Mouse (Mus musculus): ENCODE measurements at regions not wholly inside any gene's neighbourhood (a gene's known extent, or its start where the extent isn't known, plus 50 kb on each side); places are given as distances from the start of the nearest gene placed in this dataset.

DNA sequence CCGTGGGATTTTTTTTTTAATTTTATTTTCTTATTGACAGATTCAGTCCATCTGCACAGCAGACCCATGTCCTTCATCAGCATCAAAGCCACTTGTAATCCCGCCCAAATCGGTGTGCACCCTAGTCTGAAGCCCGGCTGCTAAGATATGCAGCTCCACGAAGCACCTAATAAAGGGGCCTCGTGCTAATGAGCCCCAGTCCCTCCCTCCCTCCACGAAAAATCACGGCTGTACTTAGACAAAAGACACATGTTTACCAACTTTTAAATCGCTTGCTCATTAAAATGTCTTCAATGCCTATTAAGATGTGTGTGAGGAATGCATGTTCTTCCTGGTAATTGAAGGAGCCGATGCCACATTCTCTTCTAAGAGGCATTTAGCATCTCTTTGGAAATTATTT, 229.8 kb upstream of the A430005L14Rik start:
- no peak for DNase-seq

- DNase-seq = no peak
Observed at GRCm38 (mm10) chr4:153727896-153728422, 229.1 kb upstream of the A430005L14Rik start.

DNA sequence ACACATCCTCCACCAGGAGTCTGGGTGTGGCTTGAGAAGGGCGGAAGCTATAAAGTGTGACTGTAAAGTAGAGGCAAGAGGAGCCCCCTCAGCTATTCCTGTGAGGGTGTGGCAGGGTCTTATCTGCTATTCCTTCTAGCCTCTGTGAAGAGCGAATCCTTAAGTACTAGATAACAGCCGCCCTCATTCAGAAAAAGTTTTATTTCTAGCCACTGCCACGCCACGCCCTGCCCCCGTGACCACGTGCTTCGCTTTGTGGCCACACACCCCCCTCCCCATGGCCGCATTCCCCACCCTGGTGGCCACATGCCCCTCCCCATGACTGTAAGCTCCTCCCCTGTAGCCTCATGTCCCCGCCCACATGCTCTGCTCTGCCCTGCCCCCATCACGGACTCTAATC, 218.9 kb upstream of the A430005L14Rik start:
- DNase-seq = no peak

DNA sequence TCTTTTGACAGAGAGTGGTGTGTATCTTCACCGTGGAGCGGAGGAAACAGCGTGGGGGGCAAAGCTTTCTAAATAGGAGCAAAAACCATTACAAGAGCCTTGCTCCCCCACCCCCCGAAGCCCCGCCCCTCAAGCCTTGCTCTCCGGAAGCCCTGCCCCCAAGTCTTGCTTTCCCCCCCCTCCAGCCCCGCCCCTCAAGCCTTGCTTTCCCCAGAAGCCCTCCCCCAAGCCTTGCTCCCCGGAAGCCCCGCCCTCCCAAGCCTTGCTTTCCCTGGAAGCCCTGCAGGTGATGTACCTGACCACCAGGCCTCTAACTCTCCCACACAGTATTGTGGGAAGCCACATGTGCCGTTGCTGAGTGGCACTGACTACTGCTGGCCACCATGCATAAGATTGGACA, 214.8 kb upstream of the A430005L14Rik start:
- no peak for DNase-seq

DNA sequence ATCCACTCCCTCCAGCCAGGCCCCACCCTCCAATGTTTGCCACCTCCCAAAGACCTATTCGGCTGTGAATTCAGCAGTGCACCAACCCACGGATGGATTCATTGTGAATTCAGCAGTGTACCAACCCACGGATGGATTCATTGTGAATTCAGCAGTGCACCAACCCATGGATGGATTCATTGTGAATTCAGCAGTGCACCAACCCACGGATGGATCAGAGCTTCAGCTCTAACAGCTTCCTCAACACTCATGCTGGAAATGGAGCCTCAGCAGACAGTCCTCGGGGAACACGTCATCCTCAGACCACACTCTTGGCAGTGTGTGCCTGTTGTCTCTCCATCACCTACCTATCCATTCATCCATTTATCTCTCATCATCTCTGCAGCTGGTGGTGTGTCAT, 204.2 kb upstream of the A430005L14Rik start:
- no peak for DNase-seq

GRCm38 (mm10) chr4:153758323-153758722, 198.7 kb upstream of the A430005L14Rik start:
- DNase-seq = no peak

DNA sequence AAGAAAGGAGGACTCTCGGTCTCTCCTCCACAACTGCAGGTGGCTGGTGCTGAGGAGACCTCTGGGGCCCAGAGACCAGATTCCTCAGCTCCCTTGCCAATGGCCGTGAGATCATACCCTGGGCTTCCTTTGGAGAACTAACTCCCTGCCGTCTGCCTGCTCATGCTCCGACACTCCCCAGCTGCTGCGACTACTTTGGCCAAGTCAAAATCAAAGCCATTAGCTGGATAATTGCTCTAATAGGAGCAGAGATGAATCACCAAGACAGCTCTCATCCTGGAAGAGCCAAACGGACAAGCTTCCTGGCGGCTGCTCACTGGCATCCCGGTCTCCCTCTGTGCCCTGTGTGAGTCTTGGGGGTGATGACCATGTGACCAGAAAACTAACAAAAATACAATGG, 198.3 kb upstream of the A430005L14Rik start:
- no peak for DNase-seq

DNA sequence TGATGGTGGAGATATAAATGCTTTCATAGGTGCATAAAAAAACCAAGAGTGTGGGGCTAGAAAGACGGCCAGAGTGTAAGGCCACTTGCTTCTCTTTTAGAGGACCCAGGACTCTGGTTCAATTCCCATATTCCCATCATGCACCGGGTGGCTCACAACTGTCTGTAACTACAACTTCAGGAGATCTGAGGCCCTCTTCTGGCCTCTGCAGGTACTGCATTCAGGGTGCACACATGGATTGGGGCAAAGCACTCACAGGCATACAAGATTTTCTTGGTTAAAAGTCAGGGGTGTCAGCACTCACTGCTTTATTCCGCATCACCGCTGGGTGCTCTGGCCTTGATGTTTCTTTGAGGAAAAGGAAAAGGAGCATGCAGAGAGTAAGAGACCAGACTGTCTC, 196.1 kb upstream of the A430005L14Rik start:
- DNase-seq = no peak

- no peak for DNase-seq
Observed at GRCm38 (mm10) chr4:153763413-153763812, 193.6 kb upstream of the A430005L14Rik start.

DNA sequence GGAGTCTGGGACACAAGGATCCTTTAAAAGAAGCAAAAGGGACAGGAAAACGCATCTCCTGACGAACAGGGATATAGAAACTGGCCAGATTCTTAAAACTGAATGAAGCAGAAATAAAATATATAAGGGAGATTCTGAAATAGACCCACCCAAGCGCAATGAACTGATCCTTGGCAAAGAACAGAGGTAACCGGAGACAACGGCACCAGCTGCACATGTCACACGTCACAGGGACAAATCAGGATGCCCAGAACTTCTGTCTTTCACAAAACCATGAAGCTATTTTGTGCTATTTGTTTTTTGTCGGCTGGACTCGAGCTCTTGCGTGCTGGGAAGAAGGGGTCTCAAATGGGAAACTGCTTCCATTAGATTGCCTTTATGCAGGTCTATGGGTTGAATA, 189.3 kb upstream of the A430005L14Rik start:
- no peak for DNase-seq

DNA sequence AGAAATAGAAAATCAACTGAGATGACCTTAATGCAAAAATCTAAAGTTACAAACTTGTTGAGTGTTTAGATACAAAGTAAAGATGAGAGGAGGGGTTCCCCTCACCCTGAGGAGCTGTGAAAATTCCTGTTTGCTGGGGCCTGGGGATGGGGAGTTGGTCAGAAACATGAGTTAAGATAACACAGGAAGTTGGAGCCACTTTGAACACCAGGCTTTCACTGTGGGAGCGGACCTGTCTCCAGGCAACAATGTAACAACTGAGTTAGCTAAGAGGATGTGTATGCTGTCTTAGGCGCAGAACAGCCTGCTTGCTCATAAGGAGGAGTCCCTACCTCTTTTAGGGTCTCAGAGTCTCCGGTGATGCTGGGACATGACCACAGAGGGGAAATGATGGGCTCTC, 188.7 kb upstream of the A430005L14Rik start:
- DNase-seq = no peak

GRCm38 (mm10) chr4:153770675-153771074, 186.4 kb upstream of the A430005L14Rik start:
- DNase-seq = no peak

DNA sequence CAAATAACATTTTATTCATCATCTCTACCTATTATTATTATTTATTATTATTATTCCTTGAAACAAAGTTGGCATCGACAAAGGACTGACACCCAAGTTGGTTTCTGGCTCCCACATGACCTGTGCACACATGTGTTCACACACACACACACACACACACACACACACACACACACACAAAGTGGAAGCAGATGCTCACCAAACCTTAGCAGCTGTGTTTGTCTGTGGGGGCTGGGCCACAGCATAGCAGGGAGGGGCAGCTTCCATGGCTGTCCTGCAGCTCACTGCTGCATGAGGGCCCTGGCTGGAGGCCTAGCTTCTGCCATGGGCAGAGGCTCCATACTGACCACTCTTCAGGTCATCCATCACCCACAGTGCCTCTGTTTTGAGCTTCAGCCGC, 176.5 kb upstream of the A430005L14Rik start:
- DNase-seq = no peak

GRCm38 (mm10) chr4:153781271-153781670, 175.8 kb upstream of the A430005L14Rik start:
- DNase-seq = no peak

DNA sequence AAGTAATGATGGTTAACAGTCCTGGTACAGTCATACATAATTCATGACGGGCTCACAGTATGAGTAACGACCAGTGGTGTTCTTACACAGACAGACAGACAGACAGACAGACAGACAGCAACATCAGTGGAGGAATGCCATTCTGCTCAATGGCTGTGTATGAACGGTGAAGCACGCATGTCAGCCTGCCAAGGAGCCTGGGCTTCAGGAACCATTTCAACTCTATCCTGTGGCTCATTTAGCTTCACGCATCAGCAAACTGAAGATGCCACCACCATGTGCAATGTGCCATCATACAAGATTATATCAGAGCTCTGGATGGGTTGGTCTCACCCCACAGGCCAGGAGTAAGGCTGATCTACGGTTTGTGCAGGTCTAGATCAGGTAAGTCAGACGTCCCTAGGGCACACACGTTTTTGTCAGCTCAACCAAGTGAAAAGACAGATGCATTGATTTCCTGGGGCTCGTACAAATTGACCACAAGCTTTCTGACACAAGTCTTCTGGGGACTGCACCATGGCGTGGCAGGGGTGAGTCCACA, 175.0 kb upstream of the A430005L14Rik start:
- DNase-seq = no peak

- no peak for DNase-seq
Observed at GRCm38 (mm10) chr4:153784401-153784800, 172.6 kb upstream of the A430005L14Rik start.

GRCm38 (mm10) chr4:153785564-153785963, 171.5 kb upstream of the A430005L14Rik start:
- no peak for DNase-seq

DNA sequence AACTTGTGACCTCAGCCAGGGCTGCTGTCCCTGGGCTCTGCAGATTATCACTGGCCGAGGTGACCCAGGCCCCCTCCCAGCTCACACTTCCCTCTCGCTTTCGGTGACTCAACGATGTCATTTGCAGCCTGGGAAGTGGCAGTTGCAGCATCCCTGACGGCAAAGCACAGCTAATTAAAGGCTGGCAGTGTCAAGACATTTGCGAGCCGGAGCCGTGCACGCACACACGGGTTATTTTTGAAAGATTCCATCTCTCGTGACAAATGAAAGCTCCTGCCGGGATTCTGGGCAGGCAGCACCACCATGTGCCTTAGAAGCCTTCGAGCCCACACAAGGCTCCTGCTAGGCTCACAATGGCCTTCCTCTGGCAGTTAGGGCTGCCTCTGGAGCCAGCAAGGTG, 164.7 kb upstream of the A430005L14Rik start:
- DNase-seq = no peak

DNA sequence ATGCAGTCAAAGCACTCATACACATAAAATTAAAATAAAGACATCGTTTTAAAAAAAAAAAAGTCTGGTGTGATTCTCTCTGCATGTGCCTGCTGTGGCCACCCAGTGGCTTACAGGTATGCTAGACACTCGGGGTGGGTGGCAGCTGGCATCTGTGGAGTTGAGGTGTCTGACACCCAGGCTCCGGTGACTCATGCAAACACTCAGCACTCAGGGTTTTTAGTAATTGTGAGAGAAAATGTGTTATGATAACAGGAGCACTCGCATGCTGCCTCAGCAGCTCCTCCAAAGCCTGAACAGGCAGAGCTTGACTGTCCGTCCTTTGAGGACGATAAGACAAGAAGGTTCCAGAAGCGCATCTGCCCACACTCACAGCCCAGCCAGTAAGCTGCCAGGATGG, 159.0 kb upstream of the A430005L14Rik start:
- no peak for DNase-seq

GRCm38 (mm10) chr4:153805727-153806126, 151.3 kb upstream of the A430005L14Rik start:
- DNase-seq = no peak

- DNase-seq = no peak
Observed at GRCm38 (mm10) chr4:153806180-153806692, 150.8 kb upstream of the A430005L14Rik start.

DNA sequence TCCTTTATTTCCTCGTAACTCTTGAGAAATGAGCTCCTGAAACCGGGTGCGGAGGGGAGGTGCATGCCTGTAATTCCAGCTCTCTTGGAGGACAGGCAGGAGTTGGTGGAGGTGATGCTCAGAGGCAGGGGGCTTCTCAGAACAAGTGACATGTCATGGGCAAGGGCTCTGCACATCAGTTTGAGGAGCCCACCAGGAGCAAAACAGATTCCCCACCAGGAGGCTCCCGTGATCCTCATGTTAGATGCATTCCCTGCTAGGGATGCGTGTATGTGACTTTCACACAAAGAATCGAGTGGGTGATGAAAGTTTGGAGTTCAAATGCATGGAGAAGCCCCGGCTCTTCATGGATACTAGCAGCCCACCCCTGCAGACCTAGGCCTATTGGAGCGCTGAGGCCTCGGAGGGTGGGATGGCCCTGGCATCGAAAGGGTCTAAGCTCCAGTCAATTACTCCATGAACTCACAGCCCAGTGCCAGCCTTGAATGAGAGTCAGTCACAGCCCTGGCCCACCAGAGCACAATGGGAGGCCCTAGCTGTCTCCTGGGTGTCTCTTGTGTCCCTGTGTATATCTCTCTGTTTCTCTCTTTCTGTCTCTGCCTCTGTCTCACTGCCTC, 150.1 kb upstream of the A430005L14Rik start:
- DNase-seq = no peak

DNA sequence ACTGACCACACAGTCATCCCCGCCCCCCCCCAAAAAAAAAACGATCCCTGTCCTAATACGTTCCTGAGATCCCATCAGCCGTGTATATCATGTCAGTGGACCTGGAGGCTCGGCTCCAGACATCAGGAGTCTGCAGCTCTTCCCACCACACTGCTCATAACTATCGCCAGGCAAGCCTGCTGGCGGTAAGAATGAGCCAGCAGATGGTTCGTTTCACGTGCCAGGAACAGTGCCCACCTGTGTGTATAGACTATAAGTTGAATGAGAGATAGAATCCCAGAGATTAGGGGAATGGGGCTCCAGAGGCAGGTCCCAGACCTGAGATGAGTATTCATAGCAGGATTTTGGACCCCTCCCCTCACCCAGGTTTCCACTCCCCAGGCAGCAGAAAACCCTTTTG, 144.2 kb upstream of the A430005L14Rik start:
- no peak for DNase-seq

DNA sequence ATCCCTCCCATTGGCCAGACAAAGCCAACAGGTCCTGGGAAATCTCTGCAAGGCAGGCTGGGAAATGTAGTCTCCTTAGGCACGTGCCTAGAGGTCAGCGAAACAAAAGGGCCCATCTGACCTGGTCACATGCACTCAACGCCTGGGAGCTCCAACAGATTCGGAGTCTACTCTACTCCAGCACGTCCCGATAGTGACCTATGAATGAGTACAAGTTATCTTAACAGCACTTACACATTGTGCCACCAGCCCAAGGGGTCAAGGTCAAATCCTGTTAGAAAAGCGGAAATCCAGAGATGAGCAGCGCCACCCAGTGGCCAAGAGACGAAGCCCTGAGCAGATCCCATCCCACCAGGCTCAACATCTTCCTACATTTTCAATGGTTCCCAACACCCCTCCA, 129.1 kb upstream of the A430005L14Rik start:
- no peak for DNase-seq
